Mouse (Mus musculus) heart, embryonic 16.5 days (tissue): ENCODE results near the gene Rab3il1. TPM values are rescaled to one million over a fixed set of nuclear protein-coding genes. Genes with fewer than 3 reads are reported as not detected.

Experiments used
- ATAC-seq: fragments of 200-750 bp; cut with Nextera tagmentation; replicated peaks from 2 replicates; pipeline ENCODE4 v1.8.0; 2017; ENCODE audit warnings: moderate number of reproducible peaks; ENCODE audit not compliant: insufficient read depth, low FRiP score; ENCODE audit errors: extremely low read depth
- H3K27ac ChIP-seq: fragments of 300-500 bp; sonication (generic); 2 replicates; pipeline ENCODE4 v1.5.1; 2014; ENCODE audit warnings: mild to moderate bottlenecking, low read length, control low read depth, moderate library complexity
- H3K27me3 ChIP-seq: fragments of 300-500 bp; sonication (generic); 2 replicates; pipeline ENCODE4 v1.6.1; 2014; ENCODE audit warnings: low read length, mixed read lengths; ENCODE audit not compliant: control insufficient read depth, insufficient read depth
- H3K36me3 ChIP-seq: fragments of 300-500 bp; sonication (generic); 2 replicates; pipeline ENCODE4 v1.6.1; 2014; ENCODE audit not compliant: control insufficient read depth, insufficient read depth
- H3K4me1 ChIP-seq: fragments of 300-500 bp; sonication (generic); 2 replicates; pipeline ENCODE4 v1.6.1; 2014; ENCODE audit warnings: low read length, mixed read lengths; ENCODE audit not compliant: control insufficient read depth, insufficient read depth
- H3K4me2 ChIP-seq: fragments of 300-500 bp; sonication (generic); 2 replicates; pipeline ENCODE4 v1.6.1; 2014; ENCODE audit warnings: low read depth, mild to moderate bottlenecking, control low read depth, low read length
- H3K4me3 ChIP-seq: fragments of 300-500 bp; sonication (generic); 2 replicates; pipeline ENCODE4 v1.5.1; 2014; ENCODE audit warnings: mild to moderate bottlenecking, control low read depth, low read length
- H3K9ac ChIP-seq: fragments of 300-500 bp; sonication (generic); 2 replicates; pipeline ENCODE4 v1.6.1; 2014; ENCODE audit warnings: low read length, control low read depth
- H3K9me3 ChIP-seq: fragments of 300-500 bp; sonication (generic); replicated peaks from 2 replicates; pipeline ENCODE4 v1.6.1; 2016; ENCODE audit warnings: low read length; ENCODE audit not compliant: control insufficient read depth
- WGBS: fragments of 180-500 bp; shearing (Covaris S2); extraction: QIAGEN DNeasy Blood & Tissue Kit; methylation state at CpG from one replicate; pipeline ENCODE4 v1.1.7; 2014; 5-methylcytosine and 5-hydroxymethylcytosine counted together
- polyA plus RNA-seq: library from polyadenylated mRNA; unstranded; fragments of >200 nt; fragmentation: Nextera tagmentation; extraction: Ambion mirVana; gene quantifications from 2 replicates; pipeline ENCODE4 v1.2.1, GENCODE M21; 2015

The Rab3il1 gene
- polyA plus RNA-seq, 1 experiment from 2014 or later: 24.0 TPM

DNA sequence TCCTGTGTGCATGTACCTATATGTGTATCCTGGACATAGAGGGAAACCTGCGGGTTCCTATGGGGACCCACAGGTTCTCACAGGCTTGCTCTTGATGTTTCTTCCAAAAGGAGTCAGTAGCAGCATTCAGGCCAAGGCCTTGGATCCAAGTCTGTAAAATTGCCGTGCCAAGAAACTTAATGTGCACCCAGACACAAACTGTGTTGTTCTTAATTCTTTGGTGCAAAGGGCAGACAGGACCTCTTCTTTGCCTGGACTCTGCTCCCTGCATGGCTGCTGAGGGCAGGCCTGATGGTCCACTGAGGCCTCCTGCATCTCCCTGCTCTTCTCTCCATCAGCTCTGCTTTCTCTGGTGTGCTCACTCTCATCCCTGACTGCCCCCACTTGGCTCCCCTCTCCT lies 28.3 kb downstream of the Rab3il1 start:
- Histone ChIP-seq H3K4me2 (no peak overlapping the region), H3K36me3 (no peaks in the 10 kb centered on the region), H3K9me3 (no peaks in the 10 kb centered on the region), H3K27ac (no peak overlapping the region), H3K9ac (no peak overlapping the region), H3K4me3 (no peak overlapping the region), H3K4me1 (peaks cover 17% of the 10 kb centered on the region), H3K27me3 (no peaks in the 10 kb centered on the region)
- no peak for ATAC-seq
- WGBS: 88% methylated on average over 2 of the region's 2 CpGs

DNA sequence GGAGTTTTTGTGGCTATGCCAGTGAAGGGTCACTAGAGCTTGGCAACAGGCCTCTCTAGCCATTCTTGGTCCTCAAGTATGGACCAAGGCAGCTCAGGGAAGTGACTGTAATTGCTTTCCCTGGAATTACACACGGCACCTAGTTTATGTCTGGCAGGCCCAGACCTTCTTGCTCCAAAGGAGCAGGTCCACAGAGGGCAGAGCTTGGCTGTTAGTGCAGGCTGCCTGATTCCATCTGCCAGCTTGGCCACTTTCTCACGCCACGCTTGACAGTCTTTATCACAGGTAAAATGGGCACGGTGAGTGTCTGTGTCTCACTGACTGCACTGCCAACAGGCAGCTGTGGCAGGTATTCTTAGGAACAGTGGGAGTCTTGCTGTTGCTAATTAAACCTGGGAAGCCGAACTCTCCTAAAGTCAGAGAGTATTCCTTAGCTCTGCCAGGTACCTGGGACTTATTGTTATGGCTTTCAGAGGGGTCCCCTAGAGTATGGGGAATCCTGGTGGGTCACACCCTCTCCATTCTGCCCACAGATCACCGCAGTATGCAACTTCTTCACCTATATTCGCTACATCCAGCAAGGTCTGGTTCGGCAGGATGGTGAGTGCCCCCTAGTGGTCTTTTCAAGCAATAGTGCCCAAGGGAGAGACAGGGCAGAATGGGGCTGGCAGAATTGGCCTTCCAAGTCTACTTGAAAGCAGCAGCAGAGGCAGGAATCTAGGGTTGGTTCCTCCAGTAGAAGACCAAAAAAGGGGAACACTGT lies 31.9 kb downstream of the Rab3il1 start:
- no peaks in the 10 kb centered on the region for H3K36me3 ChIP-seq
- 0 out of 2 replicates have a peak, but pooled peaks have one; percentile 11 for ATAC-seq
- H3K4me3 ChIP-seq: no peak overlapping the region
- peaks cover 12% of the 10 kb centered on the region for H3K4me1 ChIP-seq
- H3K27me3 ChIP-seq: no peaks in the 10 kb centered on the region
- H3K4me2 ChIP-seq: no peak overlapping the region
- H3K9ac ChIP-seq: no peak overlapping the region
- WGBS: 43% methylated on average over 8 of the region's 8 CpGs
- H3K9me3 ChIP-seq: no peaks in the 10 kb centered on the region
- no peak overlapping the region for H3K27ac ChIP-seq

DNA sequence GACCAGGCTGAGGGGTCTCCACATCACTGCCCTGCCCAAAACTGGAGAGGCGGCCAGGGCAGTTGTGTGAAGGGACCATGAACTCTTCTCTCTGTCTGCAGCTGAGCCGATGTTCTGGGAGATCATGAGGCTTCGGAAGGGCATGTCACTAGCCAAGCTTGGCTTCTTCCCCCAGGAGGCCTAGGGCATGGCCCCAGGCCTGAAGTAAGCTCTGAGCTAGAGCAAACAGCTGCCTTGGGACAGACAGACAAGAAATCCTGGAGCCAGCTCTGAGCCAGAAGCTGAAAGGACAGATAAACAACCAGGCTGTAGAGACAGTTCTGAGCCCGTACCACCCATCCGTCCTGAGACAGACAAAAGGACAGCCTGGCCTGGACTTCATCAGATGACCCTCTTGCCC lies 32.9 kb downstream of the Rab3il1 start:
- H3K9me3 ChIP-seq: no peaks in the 10 kb centered on the region
- no peak overlapping the region for H3K27ac ChIP-seq
- no peak overlapping the region for H3K4me2 ChIP-seq
- H3K4me3 ChIP-seq: no peak overlapping the region
- H3K4me1 ChIP-seq: peaks cover 21% of the 10 kb centered on the region
- WGBS: 81% methylated on average over 5 of the region's 5 CpGs
- no peaks in the 10 kb centered on the region for H3K27me3 ChIP-seq
- H3K9ac ChIP-seq: no peak overlapping the region
- no peak for ATAC-seq
- no peaks in the 10 kb centered on the region for H3K36me3 ChIP-seq

DNA sequence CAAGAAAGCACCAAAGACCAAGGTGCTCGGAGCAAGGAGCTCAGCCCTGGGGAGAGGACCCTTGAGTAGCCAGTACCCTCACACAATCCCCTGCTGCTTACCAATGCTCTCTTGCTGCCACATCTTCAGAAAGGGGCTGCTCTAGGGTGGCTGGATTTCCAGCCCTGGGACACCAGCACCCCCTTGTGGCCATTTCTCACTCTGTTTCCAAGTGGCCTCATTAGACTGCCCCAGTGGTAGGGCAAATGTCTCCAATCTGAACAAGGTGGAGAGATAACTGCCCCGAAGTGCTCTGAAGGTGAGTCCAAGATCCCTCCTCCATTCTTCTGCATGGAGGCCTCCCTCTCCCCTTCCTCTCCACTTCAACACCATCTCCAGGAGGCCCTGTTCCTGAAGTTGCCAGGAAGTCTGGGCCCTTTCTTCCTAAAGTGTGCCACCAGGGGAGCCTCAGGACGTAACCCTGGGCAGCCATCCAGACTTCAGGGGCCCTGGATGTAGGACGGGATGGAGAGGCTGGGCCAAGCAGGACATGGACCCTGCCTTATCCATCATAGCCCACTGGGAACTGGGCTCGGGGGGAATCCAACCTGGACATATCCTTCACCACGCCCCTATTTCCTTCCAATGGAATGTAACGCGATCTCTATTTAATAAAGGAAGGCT lies 33.4 kb downstream of the Rab3il1 start:
- Histone ChIP-seq H3K4me1 (peaks cover 26% of the 10 kb centered on the region), H3K4me3 (no peak overlapping the region), H3K4me2 (no peak overlapping the region), H3K9me3 (no peaks in the 10 kb centered on the region), H3K9ac (no peak overlapping the region), H3K27me3 (no peaks in the 10 kb centered on the region), H3K36me3 (no peaks in the 10 kb centered on the region), H3K27ac (no peak overlapping the region)
- 51% methylated on average over 8 of the region's 8 CpGs for WGBS
- ATAC-seq: peak; percentile 65; the same call in 1 of the 2 replicates

DNA sequence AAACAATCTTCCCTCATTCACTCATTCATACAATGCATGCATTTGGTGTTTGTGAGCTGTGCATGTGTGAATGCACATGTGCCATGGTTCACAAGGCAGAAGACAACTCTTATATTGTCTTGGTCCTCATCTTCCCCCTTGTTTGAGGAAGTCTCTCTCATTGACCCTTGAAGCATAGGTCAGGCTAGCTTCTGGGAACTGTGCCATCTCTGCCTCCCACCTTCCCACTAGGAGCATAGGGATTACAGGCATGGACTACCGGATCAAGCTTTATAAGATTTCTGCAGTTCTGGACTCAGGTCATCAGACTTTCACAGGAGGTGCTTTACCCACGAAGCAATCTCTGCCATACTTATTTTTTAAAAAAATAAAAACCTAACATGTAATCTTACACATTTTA lies 36.1 kb downstream of the Rab3il1 start:
- H3K4me3 ChIP-seq: no peak overlapping the region
- ATAC-seq: no peak
- H3K9me3 ChIP-seq: no peaks in the 10 kb centered on the region
- no peak overlapping the region for H3K4me2 ChIP-seq
- 47% methylated on average over 2 of the region's 2 CpGs for WGBS
- no peak overlapping the region for H3K9ac ChIP-seq
- no peaks in the 10 kb centered on the region for H3K27me3 ChIP-seq
- H3K36me3 ChIP-seq: no peaks in the 10 kb centered on the region
- no peak overlapping the region for H3K27ac ChIP-seq
- peaks cover 39% of the 10 kb centered on the region for H3K4me1 ChIP-seq

DNA sequence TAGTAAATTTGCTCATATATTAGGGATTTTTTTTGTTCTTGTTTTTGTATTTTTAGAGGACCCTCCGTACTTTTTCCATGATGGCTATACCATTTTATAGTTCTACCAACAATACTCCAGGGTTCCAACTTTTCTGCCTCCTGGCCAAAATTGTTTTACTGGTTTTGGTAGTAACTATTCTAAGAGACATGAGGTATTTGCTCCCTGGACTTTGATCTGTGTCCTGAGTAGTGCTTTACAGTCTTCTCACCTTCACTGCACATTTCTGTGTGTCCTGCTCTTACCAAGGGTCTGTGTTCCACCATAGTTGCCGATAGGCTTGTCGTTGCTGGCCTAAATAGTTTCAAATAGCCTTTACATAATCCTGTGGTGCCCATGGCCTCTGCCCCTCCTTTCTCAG lies 36.9 kb downstream of the Rab3il1 start:
- H3K4me2 ChIP-seq: no peak overlapping the region
- no peaks in the 10 kb centered on the region for H3K27me3 ChIP-seq
- no peaks in the 10 kb centered on the region for H3K36me3 ChIP-seq
- no peaks in the 10 kb centered on the region for H3K9me3 ChIP-seq
- peaks cover 45% of the 10 kb centered on the region for H3K4me1 ChIP-seq
- H3K9ac ChIP-seq: peak overlapping the region; percentile 51; the same call in 1 of the 2 replicates
- no peak overlapping the region for H3K4me3 ChIP-seq
- peak overlapping the region; percentile 92 for H3K27ac ChIP-seq
- 47% methylated on average over 3 of the region's 3 CpGs for WGBS
- ATAC-seq: no peak

DNA sequence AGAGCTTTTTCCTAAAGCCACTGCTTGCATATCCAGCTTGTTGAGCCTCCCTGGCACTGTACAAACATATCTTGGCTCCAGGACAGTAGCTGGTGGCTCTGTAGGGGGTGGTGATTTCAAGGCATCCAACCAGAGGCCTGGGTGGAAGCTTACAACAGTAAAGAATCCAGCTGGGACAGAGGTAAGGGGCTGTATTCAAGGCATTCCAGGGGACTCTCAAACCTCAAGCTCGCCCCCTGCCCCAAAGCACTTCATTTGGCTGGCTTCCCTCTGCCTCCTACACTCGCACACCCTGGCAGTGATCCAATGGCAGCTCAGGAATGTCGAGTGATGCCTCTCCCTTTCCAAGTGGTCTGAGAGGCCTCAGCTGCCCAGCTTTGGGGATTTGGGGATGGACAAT lies 37.4 kb downstream of the Rab3il1 start:
- Histone ChIP-seq H3K4me2 (peak overlapping the region; percentile 33; the same call in 1 of the 2 replicates), H3K4me1 (peaks cover 48% of the 10 kb centered on the region), H3K9ac (peak overlapping the region; percentile 51), H3K27me3 (no peaks in the 10 kb centered on the region), H3K4me3 (no peak overlapping the region), H3K36me3 (no peaks in the 10 kb centered on the region), H3K9me3 (no peaks in the 10 kb centered on the region), H3K27ac (peak overlapping the region; percentile 92)
- ATAC-seq: no peak
- 12% methylated on average over 3 of the region's 3 CpGs for WGBS

DNA sequence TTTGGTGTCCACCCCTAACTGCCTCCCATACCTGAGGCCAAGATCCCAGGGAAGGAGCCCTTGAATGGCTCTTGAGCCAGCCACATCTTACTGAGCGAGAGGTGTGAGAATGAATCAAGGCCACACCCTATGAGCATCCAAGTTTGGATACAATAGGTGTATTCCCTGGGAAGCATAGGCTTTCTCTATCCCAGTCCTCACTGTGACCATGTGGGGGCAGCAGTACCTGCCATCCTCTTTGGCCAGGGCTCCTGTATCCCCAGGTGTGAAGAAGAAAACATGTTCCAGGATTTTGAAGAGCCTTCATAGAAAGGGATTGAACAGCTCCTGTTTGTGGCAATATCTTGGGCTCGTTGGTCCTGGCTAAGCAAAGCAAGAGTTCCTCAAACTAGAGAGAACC lies 38.1 kb downstream of the Rab3il1 start:
- H3K27me3 ChIP-seq: no peaks in the 10 kb centered on the region
- H3K36me3 ChIP-seq: no peaks in the 10 kb centered on the region
- WGBS: 79% methylated on average over 2 of the region's 2 CpGs
- no peak overlapping the region for H3K4me3 ChIP-seq
- H3K4me2 ChIP-seq: peak overlapping the region; percentile 33; the same call in 1 of the 2 replicates
- no peak overlapping the region for H3K9ac ChIP-seq
- peak overlapping the region; percentile 92 for H3K27ac ChIP-seq
- no peak for ATAC-seq
- peaks cover 56% of the 10 kb centered on the region for H3K4me1 ChIP-seq
- H3K9me3 ChIP-seq: no peaks in the 10 kb centered on the region

DNA sequence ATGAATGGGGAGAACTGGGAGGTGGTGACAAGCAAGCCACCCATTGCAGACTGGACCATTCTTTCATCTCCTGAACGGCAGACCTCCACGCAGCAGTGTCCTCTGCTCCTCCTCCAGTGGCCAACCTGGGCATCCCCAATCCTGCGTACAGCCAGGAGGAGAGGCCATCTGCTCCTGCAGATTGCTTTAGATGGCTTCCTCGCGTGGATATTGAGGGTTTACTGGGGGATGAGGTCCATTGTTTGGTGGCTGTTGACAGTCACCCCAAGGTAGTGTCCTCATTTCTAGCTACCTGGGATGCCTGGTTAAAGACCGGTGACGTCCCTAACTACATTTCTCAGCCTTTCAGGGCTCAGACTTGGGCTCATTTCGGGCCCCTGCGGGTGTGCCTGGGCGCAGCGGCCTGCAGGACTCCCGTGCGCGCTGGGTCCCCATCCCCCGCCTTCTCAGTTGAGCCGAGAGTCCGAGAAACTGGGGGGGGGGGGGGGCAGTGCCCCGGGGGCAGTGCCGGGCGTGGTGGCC lies 39.5 kb downstream of the Rab3il1 start:
- peak overlapping the region; percentile 88 for H3K9ac ChIP-seq
- no peaks in the 10 kb centered on the region for H3K27me3 ChIP-seq
- ATAC-seq: no peak
- H3K36me3 ChIP-seq: no peaks in the 10 kb centered on the region
- H3K9me3 ChIP-seq: no peaks in the 10 kb centered on the region
- H3K27ac ChIP-seq: peak overlapping the region; percentile 97
- H3K4me3 ChIP-seq: peak overlapping the region; percentile 77
- peak overlapping the region; percentile 72 for H3K4me2 ChIP-seq
- 9% methylated on average over 20 of the region's 20 CpGs for WGBS
- peaks cover 63% of the 10 kb centered on the region for H3K4me1 ChIP-seq
